Mouse (Mus musculus) CH12F3 (cell line): Measurements from ENCODE around the gene Pced1b.
"Not testable (repeated sequence)": the region's sequence is repeated elsewhere in the genome, so short reads cannot be mapped to it uniquely, and the experiment has no call there.

Experiments used
- in situ Hi-C: fragments of 300-500 bp; cut with MboI; formaldehyde crosslinking; loops from 2 replicates; pipeline ENCODE4 v1.14.3; 2020; ENCODE audit warnings: low sequenced_read_pairs

Pced1b gene

DNA sequence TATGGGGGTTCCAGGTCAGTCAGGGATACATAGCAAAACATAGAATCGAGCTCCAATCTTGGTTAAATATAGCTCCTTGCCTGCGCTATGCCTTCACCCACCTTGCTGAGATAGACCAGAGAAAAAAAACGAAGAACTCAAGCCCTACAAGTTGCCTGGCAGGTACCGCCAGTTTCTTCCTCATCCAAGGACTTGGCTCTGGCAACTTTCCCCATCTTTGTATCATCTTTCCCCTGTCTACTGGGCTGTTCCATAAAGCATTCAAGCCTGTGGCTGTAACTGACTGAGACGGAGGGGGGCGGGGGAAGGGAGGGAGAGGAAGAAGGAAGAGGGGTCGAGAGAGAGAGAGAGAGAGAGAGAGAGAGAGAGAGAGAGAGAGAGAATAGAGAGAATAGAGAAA, 121.7 kb downstream of the Pced1b start:
- in situ Hi-C loops: no loop called here

DNA sequence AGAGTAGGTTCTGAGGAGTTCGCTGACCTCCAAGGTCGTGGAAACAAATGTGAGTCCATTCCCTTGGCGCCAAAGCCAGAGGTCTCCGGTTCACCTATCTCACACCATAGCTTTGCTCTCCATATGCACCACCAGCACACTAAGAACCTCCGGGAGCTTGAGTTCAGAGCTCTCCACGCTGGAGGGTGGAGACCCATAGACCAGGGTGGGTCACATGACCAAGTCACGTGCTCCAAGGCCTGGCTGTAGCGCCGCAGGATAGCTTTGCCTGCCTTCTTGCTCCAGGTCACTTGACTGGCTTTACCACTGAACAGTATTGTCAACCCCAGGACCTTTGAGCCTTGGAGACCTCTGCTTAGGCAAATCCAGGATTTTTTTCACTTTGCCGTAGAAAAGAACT, 122.2 kb downstream of the Pced1b start:
- in situ Hi-C loops: no loop called here

DNA sequence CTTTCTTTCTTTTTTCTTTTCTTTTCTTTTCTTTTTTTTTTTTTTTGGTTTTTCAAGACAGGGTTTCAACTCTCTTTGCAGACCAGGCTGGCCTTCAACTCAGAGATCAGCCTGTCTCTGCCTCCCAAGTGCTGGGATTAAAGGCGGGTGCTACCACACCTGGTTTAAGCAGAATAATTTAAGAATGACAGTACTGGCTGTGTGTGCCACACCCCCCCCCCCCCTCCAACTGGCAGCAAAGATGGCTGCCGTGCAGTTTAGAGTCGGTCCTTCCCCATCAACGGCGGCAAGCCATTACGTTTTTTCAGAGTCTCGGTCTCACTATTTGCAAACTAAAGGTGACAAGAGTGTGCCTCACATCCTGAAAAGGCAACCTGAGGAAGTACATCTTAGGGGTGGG, 124.0 kb downstream of the Pced1b start:
- in situ Hi-C loops: no loop called here

DNA sequence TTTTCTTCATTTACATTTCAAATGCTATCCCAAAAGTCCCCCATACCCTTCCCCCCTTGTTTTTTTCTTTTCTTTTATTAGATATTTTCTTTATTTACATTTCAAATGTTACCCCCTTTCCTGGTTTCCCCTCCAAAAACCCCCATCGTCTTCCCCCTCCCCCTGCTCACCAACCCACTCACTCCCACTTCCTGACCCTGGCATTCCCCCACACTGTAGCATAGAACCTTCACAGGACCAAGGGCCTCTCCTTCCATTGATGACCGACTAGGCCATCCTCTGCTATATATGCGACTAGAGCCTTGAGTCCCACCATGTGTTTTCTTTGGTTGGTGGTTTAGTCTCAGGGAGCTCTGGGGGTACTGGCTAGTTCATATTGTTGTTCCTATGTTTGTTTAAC, 125.1 kb downstream of the Pced1b start:
- in situ Hi-C loops: not testable (repeated sequence)

DNA sequence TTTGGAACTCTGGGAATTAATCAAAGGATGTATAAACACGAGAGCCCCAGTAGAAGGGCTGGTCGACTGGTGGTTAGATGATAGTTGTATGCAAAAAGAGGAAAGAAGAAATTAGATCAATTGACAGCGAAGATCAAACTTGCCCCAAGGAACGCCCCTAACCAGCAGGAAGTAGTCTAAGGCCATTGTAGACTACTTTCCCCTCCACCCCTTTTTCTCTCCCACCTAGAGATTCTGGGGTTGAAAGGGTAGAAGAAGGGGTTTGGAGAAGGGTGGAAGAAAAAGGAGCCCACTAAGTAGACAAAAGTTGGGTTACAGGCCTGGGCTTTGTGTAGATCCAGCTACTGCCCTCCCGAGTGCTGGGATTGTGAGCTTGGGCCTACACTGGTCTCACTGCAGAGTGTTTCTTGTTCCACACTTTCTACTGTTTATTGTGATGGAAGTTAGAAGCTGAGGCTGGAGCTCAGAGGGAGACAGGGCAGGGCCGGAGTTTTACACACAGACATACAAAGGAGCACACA, 125.8 kb downstream of the Pced1b start:
- in situ Hi-C loops: no loop called here

DNA sequence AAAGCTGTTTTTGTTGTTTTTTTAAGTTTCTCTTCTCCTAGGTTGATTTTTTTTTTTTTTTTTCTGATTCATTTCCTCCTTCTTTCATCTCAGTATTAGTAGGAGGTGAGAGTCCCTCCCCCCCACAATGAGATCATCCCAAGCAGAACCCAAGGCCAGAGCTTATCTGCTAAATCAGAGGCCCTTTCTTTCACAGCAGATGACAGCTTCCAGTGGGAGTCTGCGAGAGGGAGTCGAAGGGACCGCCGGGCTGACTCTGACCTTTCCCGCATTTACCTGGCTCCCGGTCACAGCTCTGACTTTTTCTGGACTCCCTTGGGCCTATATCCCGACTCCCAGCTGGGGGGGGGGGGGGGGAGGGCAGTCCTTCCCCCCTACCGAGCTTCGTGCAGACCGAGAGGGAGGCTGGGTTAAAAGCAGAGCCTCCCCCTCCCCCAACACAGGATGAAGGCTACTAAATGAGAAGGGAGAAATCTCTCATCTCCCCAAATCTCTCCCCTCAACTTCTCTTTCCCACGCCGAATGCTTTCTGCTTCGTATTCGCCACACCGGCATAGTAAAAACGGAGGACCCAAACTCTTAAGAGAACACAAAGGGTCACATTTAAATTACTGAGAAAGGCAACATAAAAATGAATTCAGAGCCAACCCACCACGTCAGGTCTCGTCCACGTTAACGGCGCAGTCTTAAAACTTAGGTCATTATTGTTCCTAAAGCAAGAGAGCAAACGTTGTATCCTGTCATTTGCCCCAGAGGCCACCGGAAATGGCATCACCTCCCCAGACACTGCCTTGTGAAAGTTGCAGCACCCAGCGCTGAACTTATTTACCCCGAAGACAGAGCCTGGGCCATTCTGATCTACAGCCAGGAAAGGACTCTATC, 126.5 kb downstream of the Pced1b start:
- in situ Hi-C loops: no loop called here

DNA sequence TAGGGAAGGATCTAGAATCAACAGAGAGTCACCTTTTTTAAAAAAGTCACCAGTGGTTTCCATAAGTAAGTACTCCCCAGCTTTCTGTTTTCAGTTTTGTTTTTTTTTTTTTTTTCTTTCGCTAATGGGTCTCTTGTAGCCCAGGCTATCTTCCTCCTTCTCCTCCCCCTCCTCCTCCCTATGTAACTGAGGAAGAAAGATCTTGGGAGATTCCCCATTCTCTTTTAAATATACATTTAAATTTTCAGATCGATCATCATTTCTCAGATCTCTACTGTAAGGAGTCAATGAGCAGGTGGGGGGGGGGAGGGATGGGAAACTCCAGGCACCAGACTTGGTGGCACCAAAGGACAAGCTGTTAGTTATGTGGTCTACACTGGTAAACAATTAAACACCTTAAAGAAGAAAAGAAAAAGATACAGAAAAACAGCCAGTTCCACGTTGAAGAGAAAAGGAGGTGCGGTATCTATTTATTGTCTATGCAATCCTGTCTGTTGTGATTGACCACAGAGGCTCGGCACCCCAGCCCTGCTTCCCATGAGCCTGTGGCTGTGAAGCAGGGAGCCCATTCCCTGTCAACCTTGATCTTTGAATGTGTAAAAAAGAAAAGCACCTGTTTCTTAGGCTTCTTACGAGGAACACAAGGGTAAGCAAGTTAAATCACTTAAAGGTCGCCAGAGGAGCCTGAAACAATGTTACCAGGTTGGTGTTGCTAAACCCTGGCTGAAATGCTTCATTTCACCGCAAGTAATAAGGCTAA, 127.4 kb downstream of the Pced1b start:
- in situ Hi-C loops: no loop called here

DNA sequence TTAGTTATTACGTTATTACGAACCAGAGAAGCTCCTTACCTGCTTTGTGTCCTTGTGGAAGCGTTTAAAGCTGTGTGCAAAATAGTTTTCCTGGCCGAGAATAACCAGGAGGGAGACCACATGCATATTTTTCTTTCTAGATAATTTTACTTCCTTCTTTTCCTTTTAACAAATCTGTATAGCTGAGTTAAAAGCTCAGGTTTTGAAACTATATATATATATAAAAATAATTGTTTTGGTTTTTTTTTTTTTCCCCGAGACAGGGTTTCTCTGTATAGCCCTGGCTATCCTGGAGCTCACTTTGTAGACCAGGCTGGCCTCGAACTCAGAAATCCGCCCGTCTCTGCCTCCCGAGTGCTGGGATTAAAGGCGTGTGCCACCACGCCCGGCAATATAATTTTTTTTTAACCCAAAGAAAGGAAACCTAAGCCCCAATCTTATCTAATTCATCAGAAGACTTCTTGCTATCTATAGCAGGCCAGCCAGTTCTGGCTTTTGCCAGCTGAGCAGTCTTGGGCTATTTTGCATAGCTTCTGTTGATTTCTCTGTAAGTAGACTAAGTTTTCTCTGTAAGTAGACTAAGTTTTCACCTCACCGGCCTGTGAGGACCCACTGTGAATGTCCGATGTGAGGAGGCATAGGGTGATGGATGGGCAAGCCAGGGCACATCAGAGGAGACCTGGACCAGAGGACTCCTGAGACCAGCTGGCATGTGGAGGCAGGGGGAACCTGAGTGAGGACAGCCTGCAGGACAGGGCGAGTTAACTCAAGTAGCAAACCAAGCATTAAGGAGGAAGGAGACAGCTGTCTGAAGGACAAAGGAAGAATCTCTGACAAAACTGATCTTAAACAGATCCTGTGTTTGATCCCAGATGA, 128.2 kb downstream of the Pced1b start:
- in situ Hi-C loops: no loop called here

DNA sequence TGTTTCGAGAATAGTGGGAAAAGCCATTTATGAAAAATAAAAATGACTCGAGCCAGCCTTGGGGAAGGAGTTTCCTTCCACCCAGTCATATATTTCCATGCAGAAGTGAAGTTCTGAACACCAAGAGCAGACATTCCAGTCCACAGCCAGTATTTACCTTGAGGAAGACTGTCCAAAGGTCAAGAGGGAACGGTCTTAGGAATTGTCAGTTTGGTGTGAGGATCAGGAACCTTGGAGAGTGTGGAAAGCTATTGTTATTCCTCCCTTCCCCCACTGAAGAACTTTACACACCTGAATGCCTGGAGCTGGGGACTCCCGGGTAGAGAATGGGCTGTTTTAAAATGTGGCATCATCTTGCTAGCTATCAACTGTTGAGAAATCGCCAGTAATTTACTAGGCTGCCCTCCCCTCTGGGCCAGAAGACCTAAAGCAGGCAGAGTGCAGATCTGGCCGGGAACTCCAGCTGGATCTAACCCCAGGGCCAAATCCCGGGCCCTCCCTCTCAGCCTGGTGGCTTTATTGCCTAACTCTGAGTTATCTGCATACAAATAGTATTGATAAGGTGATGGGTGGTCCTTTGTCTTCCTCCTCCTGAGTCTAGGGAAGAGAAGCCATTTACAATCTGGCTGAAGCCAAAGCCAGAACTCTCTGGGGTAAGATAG, 129.3 kb downstream of the Pced1b start:
- in situ Hi-C loops: no loop called here

DNA sequence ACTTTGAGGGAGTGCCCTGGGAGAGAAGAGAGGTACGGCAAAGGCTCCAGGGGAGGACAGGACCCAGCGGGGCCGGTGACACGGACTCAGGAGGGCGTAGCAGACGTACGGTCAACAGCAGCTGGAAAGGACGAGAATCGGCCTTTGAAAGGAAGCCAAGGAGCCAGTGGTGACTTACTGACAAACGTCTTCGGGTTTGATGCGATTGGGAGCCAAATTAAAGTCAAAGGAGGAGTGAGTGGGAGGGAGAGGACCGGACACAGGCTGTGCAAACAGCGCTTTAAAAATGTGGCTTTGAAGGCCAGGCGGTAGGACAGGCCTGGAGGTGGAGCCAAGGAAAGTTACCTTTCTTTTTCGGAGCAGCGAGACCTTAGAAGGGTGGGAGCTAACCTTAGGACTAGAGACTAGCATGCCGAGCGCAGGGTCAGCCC, 129.9 kb downstream of the Pced1b start:
- in situ Hi-C loops: no loop called here

DNA sequence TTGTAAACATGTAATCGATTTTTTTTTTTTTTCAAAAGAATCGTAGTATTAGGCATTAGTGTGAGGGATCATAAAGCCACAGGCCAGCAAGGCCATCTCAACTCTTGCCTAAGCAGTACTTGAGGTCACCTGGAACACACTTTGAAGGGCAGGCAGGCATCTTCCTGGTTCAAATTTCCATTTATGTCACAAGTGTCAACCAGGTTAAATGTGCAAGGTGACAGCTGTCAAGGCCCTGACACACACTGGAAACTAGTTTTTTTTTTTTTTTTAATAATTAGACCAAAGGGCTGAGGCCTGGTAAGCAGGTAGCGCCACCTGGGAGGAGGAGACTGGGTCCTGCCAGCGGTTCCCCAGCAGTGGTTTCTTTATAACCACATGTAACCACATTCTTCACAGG, 131.2 kb downstream of the Pced1b start:
- in situ Hi-C loops: no loop called here

DNA sequence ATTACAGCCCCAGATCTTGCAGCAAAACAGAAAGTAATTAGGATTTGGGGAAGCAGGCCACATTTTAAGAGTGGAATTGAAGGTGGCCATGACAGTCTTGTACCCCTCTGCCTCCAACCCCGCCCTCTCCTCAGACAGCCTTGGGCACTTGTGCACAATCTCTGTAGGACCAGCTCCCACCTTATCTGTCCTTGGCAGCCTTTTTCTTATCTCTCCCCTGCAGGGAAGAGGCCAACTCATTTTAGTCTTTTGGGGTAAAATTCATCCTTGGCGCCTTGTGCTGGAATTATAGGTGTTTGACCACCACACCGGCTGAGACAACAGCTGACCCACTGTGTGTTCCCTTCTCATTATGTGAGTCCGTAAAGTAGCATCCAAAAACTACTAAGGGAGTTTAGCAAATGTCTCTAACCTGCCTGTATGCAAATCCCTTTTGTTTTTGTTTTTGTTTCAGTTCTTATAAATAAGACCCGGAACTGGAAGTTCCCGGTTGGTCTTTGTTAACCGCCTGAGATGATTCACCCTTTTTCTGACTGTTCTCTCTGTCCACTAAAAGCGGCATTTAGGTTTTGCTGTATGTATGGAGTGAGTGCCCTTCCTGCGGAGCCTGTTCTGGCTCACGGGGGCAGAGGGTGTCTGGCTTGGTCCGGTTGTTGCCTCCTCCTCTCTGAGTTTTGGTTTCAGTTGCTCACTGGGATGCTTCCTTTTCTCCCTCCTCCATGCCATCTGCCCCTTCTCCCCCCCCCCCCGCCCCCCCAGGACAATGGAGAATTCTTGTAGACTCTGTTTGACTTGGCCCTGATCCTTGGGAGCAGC, 132.8 kb downstream of the Pced1b start:
- in situ Hi-C loops: no loop called here

DNA sequence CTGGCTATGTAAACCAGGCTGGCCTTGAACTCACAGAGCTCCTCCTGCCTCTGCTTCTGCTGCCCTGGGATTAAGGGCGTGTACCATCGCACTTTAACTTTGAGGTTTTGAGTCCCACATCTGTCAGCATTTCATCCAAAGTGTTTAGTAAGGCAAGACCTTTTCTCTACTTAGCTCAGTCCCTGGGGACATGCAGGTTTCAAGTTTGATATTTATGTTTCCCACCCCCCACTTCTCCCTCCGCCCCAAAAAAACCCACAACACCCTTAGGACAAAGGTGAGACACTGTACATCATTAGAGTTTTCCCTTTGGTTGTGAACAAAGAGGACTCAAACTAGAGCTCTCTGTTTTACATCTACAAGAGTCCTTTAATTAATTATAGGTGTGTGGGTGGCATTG, 135.7 kb downstream of the Pced1b start:
- in situ Hi-C loops: no loop called here

DNA sequence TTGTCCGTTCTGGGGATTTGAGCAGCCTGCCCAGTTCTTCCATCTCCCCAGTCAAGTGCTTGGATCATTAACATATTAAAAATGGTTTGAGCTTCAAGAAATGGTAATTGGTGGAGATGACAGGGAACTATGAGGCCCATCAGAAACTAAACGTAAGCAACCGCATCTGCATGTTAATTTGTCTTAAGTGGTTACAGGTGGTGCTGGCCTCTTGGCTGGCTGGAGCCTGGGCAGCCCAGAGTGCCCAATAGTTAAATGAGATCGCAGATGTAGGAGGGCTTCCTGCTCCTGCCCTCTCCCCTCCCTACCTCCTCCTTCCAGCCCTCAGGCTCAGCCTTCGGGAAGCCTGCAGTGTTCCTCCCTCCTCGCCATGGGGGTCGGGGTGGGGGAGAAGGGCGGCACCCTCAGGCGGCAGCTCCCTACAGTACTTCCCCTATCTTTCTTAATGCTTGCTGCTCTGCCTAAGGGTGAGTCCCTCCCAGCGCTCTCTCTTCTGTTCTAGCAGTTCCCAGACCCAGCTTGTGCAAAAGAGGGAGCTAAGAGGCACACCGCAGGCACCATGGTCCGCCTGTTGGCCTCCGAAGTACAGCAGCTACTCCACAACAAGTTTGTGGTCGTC, 136.7 kb downstream of the Pced1b start:
- in situ Hi-C loops: no loop called here

DNA sequence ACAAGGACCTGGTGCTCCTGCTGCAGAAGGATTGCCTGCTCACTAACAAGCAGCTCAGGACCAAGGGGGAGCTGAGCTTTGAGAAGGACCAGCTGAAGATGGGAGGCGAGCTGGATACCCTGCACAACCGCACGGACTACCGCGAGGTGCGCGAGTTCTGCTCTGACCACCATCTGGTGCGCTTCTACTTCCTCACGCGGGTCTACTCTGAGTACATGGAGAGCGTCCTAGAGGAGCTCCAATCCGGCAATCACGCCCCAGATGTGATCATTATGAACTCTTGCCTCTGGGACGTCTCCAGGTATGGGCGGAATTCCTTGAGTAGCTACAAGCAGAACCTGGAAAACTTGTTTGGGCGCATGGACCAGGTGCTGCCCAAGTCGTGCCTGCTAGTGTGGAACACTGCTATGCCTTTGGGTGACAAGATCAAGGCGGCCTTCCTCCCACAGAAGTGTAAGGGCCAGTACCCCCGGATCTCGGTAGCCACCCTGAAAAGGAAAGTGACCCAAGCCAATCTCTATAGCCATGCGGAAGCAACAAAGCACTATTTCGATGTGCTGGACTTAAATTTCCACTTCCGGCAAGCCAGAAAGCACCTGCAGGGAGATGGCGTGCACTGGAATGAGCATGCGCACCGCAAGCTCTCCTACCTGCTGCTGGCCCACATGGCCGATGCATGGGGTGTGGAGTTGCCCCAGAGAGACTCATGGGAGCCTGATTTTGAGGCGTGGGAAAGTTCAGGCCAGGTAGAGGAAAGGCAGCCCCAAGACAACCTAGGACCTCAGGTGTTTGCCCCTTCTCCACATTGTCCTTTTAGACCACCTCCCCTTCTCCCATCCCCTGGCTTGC, 137.5 kb downstream of the Pced1b start:
- in situ Hi-C loops: no loop called here

DNA sequence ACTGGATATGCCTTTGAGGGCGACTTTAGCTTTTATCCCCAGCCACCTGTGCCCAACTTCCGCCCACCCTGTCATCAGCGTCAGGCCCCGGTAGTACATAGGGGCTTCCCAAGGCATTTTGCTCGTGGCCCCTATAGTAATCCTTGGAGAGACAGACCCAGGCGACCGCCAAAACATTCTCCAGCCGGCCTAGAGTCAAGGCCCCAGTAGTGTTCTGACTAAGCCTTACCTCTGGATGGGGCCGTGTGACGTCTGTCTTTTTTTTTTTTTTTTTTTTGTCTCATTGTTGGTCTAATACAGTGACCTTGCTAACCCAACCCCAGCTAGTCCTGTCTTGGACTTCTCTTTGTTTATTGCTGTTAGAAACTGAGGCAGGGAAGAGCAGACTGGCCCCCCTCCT, 138.3 kb downstream of the Pced1b start:
- in situ Hi-C loops: not testable (repeated sequence)

DNA sequence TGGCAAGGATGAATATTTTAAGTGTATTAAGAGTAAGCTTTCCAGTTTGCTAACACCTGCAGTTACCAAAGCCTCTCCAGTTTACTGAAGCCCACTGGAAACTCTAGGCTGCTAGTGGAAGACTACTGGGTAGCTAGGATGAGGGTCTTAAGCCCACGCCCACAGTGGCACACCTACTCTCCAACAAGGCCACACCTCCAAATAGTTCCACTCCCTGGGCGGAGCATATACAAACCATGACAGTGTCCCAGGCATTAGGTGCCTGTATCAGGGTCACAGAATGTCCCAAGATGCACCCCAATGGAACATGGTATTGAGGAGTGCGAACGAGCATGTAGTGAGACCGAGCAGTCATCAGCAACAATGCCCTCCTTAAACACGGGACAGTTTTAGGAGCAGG, 140.9 kb downstream of the Pced1b start:
- in situ Hi-C loops: no loop called here

DNA sequence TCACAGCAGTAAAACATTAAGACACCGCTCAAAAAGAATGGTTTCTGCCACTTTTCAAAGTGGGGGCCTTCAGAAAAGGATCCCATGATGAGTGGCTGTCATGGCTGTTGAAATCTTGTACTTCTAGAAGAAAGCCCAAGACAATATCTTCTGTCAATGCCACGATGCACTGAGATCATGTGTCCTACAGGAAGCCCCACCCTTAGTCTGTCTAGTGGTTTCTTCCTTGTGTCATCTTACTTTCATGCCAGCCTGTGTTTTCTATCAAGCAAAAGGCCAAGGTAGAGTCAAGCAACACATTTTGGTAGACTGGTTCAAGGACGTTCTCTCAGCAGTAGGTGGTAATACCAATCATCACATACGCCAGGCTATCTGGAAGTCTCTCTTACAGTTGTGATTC, 142.7 kb downstream of the Pced1b start:
- in situ Hi-C loops: no loop called here
